Mouse (Mus musculus) MEL (cell line): ENCODE data around the gene Fcrl5.

ENCODE experiments used
- CHD2 ChIP-seq: IDR thresholded peaks from 2 replicates; pipeline ENCODE4 v1.6.1; 2011; ENCODE audit warnings: low read length, improper control_type of control experiment
- CTCF ChIP-seq, 3 experiments: IDR thresholded peaks in 2 of 3; conservative IDR thresholded peaks in 1 of 3; 2 replicates each; pipeline ENCODE4 v1.5.1; 2011 to 2012; ENCODE audit warnings: low read length in 3 of 3, low read depth in 2 of 3, mild to moderate bottlenecking in 2 of 3, improper control_type of control experiment in 1 of 3, inconsistent platforms in 1 of 3, mixed read lengths in 1 of 3, moderate library complexity in 1 of 3; ENCODE audit not compliant: control insufficient read depth in 1 of 3, insufficient read depth in 1 of 3, poor library complexity in 1 of 3, severe bottlenecking in 1 of 3
- EP300 ChIP-seq, 2 experiments: IDR thresholded peaks; 2 replicates each; pipeline ENCODE4 v1.6.1; 2011; ENCODE audit warnings: improper control_type of control experiment in 2 of 2, low read length in 2 of 2, low read depth in 1 of 2, mild to moderate bottlenecking in 1 of 2
- GABPA ChIP-seq: IDR thresholded peaks from 2 replicates; pipeline ENCODE4 v1.6.1; 2012; ENCODE audit warnings: low read depth, mild to moderate bottlenecking, inconsistent platforms, low read length, improper control_type of control experiment, moderate library complexity
- POLR2A ChIP-seq, 2 experiments: IDR thresholded peaks; 2 replicates each; pipeline ENCODE4 v1.6.1; 2011 to 2012; ENCODE audit warnings: low read length in 2 of 2, mild to moderate bottlenecking in 2 of 2, control low read depth in 1 of 2, improper control_type of control experiment in 1 of 2, low read depth in 1 of 2, moderate library complexity in 1 of 2; ENCODE audit not compliant: control insufficient read depth in 1 of 2, insufficient read depth in 1 of 2, poor library complexity in 1 of 2
- POLR2AphosphoS5 ChIP-seq: IDR thresholded peaks from 2 replicates; pipeline ENCODE4 v1.6.1; 2012; ENCODE audit warnings: low read depth, borderline replicate concordance, mild to moderate bottlenecking, inconsistent platforms, low read length, moderate library complexity, mixed read lengths
- TAL1 ChIP-seq: IDR thresholded peaks from 2 replicates; pipeline ENCODE4 v1.6.1; 2012; ENCODE audit warnings: mild to moderate bottlenecking, inconsistent platforms, low read length, moderate library complexity, mixed read lengths

DNA sequence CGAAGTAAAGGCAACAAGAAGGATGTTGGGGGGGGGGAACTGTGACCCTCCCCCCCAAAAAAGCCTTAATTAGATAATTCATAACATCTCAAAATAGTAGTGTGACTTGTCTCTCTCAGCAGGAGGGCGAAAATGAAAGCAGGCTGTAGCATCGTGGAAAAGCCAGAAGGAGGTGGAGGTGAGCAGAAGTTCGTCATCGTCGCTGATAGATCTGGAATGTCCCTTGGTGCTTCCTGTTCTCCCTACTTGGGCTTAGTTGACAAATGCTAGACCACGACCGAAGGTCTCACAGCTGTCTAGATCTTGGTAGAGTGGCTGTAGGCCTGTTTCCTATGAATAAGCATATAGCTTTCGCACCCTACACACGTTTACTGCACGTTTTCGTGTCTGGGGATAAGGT, 91.6 kb downstream of the Fcrl5 start:
- no peak for TF ChIP-seq CTCF (IDR thresholded peaks at IDR 0.05 in 2 of 3, conservative IDR thresholded peaks at IDR 0.05 in 1 of 3; ENCODE audit: control insufficient read depth in 1 of 3, insufficient read depth in 1 of 3, low read depth in 2 of 3, low read length in 3 of 3, poor library complexity in 1 of 3, severe bottlenecking in 1 of 3)
- no peak for TF ChIP-seq GABPA
- TF ChIP-seq EP300 (IDR thresholded peaks at IDR 0.05; ENCODE audit: low read depth in 1 of 2, low read length in 2 of 2) = no peak
- no peak for TF ChIP-seq POLR2A (IDR thresholded peaks at IDR 0.05; ENCODE audit: control insufficient read depth in 1 of 2, insufficient read depth in 1 of 2, low read depth in 1 of 2, low read length in 2 of 2, poor library complexity in 1 of 2)
- TF ChIP-seq TAL1 = no peak
- TF ChIP-seq CHD2 = no peak
- no peak for TF ChIP-seq POLR2AphosphoS5
